Mouse (Mus musculus): ENCODE data around the gene Cbr2. TPM values are rescaled to one million over a fixed set of nuclear protein-coding genes. Genes with fewer than 3 reads are reported as not detected.

Cbr2 gene
- polyA plus RNA-seq, 1 experiment, result not detected

DNA sequence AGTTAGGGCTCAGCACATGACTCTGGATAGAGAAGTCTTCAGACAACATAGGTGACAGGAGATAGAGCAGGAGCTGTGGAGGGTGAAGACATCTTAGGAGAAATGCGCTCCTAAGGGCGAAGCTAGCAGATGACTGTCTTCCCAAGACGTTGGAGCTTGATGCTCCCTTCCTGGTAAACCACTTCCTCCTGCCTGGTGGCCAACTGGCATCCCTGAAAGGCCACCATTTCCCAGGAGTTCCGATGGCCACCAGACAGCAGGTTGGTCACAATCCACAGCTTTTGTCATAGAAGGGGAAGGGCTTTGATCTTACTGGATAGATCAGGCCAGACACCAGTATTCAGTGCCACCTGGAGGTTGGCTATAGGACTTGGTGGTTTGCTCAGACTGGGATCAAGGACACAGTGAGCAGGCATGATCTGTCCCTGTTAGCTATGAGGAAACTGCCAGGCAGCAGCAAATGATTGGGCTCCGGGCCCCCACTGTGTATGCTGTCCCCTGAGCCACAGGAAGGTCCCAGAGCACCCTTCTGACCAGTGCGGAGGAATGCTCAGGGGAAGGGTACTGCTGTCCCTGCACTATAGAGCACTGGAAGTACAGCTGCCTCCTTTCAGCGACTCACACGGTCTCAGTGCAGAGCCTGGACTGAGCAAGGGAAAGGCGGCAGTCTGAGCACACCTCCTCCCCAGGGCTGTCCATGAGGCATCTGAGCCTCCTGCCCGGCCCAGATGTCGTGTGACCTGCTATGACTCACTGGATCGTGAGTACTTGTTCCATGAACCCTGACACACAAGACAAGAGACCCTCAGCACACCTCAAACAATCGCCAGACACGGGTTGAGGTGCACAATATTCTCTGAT lies 30.1 kb upstream of the Cbr2 start:
- no peaks in the 10 kb centered on the region for H3K36me3 ChIP-seq (ENCODE audit: control insufficient read depth, insufficient read depth, low read length, poor library complexity, severe bottlenecking)
- no peak overlapping the region for H3K9ac ChIP-seq (ENCODE audit: low read depth, poor library complexity, severe bottlenecking)
- TF ChIP-seq POLR2A (IDR thresholded peaks at IDR 0.05; ENCODE audit: insufficient read depth, low read length) (no peak), CTCF (IDR thresholded peaks at IDR 0.05; ENCODE audit: low read depth, low read length) (no peak), EP300 (IDR thresholded peaks at IDR 0.05; ENCODE audit: insufficient read depth, low read depth, low read length) (no peak)
- H3K4me1 ChIP-seq (ENCODE audit: control insufficient read depth, insufficient read depth, low read length), result peaks cover 2% of the 10 kb centered on the region
- H3K27ac ChIP-seq (ENCODE audit: insufficient read depth, low read length), result no peak overlapping the region
- H3K27me3 ChIP-seq (ENCODE audit: control insufficient read depth, insufficient read depth, low read length, poor library complexity, severe bottlenecking), result no peaks in the 10 kb centered on the region
- no peak overlapping the region for H3K4me3 ChIP-seq (ENCODE audit: low read depth, low read length)
- H3K9me3 ChIP-seq (replicated peaks; ENCODE audit: control insufficient read depth, insufficient read depth, low read length, poor library complexity, severe bottlenecking), result peaks cover 14% of the 10 kb centered on the region

DNA sequence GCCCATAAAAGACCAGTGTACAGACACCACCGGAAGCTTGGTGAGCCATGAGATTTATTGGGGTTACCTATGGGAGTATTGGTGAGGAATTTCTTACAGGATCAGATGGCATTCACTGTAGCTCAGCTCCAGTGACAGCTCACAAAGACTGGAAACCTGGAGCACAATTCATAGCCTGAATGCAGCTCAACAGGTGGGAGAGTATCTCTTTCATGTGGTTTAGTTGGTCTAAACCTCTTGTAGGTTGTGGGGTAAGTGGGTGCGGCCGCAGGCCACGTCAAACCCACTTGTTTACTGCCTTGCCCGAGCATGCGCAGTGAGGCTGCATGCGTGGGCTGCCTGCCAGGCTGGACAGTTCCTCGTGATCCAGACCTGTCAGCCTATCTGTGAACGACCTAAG lies 28.3 kb upstream of the Cbr2 start:
- TF ChIP-seq POLR2A (IDR thresholded peaks at IDR 0.05; ENCODE audit: insufficient read depth, low read length) (no peak), CTCF (IDR thresholded peaks at IDR 0.05; ENCODE audit: low read depth, low read length) (no peak), EP300 (IDR thresholded peaks at IDR 0.05; ENCODE audit: insufficient read depth, low read depth, low read length) (no peak)
- Histone ChIP-seq H3K4me3 (ENCODE audit: low read depth, low read length) (no peak overlapping the region), H3K27me3 (ENCODE audit: control insufficient read depth, insufficient read depth, low read length, poor library complexity, severe bottlenecking) (no peaks in the 10 kb centered on the region), H3K27ac (ENCODE audit: insufficient read depth, low read length) (no peak overlapping the region), H3K9ac (ENCODE audit: low read depth, poor library complexity, severe bottlenecking) (no peak overlapping the region), H3K9me3 (replicated peaks; ENCODE audit: control insufficient read depth, insufficient read depth, low read length, poor library complexity, severe bottlenecking) (peaks cover 19% of the 10 kb centered on the region), H3K4me1 (ENCODE audit: control insufficient read depth, insufficient read depth, low read length) (peaks cover 2% of the 10 kb centered on the region), H3K36me3 (ENCODE audit: control insufficient read depth, insufficient read depth, low read length, poor library complexity, severe bottlenecking) (no peaks in the 10 kb centered on the region)

DNA sequence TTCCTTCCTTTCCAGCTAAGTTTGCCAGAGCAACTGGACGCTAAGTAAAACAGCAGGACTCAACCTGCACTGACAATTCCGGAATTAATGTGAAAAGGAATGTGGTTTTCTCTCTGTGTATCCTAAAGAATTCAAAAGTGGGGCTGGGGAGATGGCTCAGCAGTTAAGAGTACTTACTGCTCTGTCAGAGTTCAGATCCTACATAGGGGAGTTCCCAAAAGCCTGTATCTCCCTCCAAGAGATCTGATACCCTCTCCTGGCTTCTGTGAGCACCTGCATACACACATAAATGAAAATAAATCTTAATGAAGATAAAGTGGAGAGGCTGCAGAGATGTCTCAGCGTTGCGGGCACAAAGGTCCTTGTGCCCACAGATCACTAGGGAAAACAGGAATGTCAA lies 19.7 kb upstream of the Cbr2 start:
- no peak overlapping the region for H3K27ac ChIP-seq (ENCODE audit: insufficient read depth, low read length)
- no peak overlapping the region for H3K4me3 ChIP-seq (ENCODE audit: low read depth, low read length)
- no peak overlapping the region for H3K9ac ChIP-seq (ENCODE audit: low read depth, poor library complexity, severe bottlenecking)
- no peaks in the 10 kb centered on the region for H3K27me3 ChIP-seq (ENCODE audit: control insufficient read depth, insufficient read depth, low read length, poor library complexity, severe bottlenecking)
- no peaks in the 10 kb centered on the region for H3K36me3 ChIP-seq (ENCODE audit: control insufficient read depth, insufficient read depth, low read length, poor library complexity, severe bottlenecking)
- no peaks in the 10 kb centered on the region for H3K4me1 ChIP-seq (ENCODE audit: control insufficient read depth, insufficient read depth, low read length)
- H3K9me3 ChIP-seq (replicated peaks; ENCODE audit: control insufficient read depth, insufficient read depth, low read length, poor library complexity, severe bottlenecking), result peaks cover under 1% of the 10 kb centered on the region; the same call in 1 of the 2 replicates
- TF ChIP-seq CTCF (IDR thresholded peaks at IDR 0.05; ENCODE audit: low read depth, low read length) (no peak), POLR2A (IDR thresholded peaks at IDR 0.05; ENCODE audit: insufficient read depth, low read length) (no peak), EP300 (IDR thresholded peaks at IDR 0.05; ENCODE audit: insufficient read depth, low read depth, low read length) (no peak)

DNA sequence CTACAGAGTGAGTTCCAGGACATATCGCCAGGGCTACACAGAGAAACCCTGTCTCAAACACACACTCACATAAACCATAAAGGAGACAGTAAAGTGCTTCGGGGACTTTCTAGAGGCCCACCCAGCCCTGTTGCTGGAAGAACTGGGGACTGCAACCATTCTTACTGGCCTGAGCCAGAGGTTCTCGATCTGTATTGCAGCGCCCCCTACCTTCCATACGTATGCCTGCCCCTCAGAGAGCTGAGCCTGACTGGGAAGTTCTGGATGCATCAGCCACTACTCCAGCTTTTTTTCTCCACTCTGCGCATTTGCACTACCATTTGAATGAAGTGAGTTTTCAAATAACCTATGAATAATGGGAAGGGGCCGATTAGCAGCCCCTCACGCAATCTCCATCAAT lies 17.5 kb upstream of the Cbr2 start:
- Histone ChIP-seq H3K9ac (ENCODE audit: low read depth, poor library complexity, severe bottlenecking) (no peak overlapping the region), H3K36me3 (ENCODE audit: control insufficient read depth, insufficient read depth, low read length, poor library complexity, severe bottlenecking) (no peaks in the 10 kb centered on the region), H3K4me3 (ENCODE audit: low read depth, low read length) (no peak overlapping the region), H3K9me3 (replicated peaks; ENCODE audit: control insufficient read depth, insufficient read depth, low read length, poor library complexity, severe bottlenecking) (no peaks in the 10 kb centered on the region), H3K27ac (ENCODE audit: insufficient read depth, low read length) (no peak overlapping the region), H3K27me3 (ENCODE audit: control insufficient read depth, insufficient read depth, low read length, poor library complexity, severe bottlenecking) (no peaks in the 10 kb centered on the region), H3K4me1 (ENCODE audit: control insufficient read depth, insufficient read depth, low read length) (no peaks in the 10 kb centered on the region)
- TF ChIP-seq POLR2A (IDR thresholded peaks at IDR 0.05; ENCODE audit: insufficient read depth, low read length), result no peak
- peak; percentile 87 for TF ChIP-seq CTCF (IDR thresholded peaks at IDR 0.05; ENCODE audit: low read depth, low read length)

DNA sequence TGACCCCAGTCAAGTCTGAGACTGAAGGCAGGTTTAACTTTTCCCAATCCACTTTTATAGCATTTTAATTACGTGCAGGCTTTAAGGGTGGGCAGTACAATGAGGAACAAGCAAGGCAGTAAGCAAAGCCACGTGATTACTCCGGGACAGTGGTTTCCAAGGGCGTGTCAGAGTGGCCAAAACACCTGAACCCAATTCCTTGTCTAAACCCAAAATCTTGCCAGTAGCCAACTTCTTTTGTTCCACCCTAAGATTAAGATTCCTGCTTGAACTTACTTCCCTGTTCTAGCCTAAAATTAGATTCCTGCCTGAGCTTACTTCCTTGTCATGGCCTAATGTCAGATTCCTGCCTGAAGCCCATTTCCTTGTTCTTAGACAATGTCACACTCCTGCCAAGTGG lies 16.1 kb upstream of the Cbr2 start:
- H3K4me3 ChIP-seq (ENCODE audit: low read depth, low read length), result no peak overlapping the region
- TF ChIP-seq EP300 (IDR thresholded peaks at IDR 0.05; ENCODE audit: insufficient read depth, low read depth, low read length) (no peak), CTCF (IDR thresholded peaks at IDR 0.05; ENCODE audit: low read depth, low read length) (no peak), POLR2A (IDR thresholded peaks at IDR 0.05; ENCODE audit: insufficient read depth, low read length) (no peak)

DNA sequence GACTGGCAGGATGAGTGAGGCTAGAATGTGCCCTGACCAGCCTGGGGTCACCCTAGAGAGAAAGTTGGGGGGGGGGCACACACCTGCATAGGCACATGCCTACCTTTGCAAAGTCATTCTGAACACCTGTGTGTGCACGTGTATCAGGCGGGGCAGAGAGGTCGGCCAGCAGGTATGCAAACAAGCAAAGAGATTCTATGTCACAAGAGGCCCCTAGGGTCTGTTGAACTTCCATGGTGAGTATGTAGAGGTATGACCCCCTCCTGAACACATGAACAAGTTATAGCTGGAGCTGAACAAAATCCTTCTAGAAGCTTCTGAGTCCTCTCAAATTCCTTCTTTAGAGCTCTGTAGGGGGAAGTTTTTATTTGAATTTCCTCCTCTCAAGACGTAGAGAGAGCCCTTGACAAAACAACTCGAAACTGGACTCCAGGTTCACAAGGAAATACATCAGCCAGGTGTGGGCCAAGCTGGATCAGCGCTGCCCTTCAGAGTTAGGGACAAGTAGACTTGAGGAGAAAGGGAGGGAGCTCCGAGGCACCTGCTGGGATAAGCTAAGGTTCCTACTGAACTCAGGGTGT lies 12.3 kb upstream of the Cbr2 start:
- Histone ChIP-seq H3K36me3 (ENCODE audit: control insufficient read depth, insufficient read depth, low read length, poor library complexity, severe bottlenecking) (no peaks in the 10 kb centered on the region), H3K4me1 (ENCODE audit: control insufficient read depth, insufficient read depth, low read length) (no peaks in the 10 kb centered on the region), H3K9me3 (replicated peaks; ENCODE audit: control insufficient read depth, insufficient read depth, low read length, poor library complexity, severe bottlenecking) (no peaks in the 10 kb centered on the region), H3K4me3 (ENCODE audit: low read depth, low read length) (no peak overlapping the region), H3K27me3 (ENCODE audit: control insufficient read depth, insufficient read depth, low read length, poor library complexity, severe bottlenecking) (no peaks in the 10 kb centered on the region), H3K9ac (ENCODE audit: low read depth, poor library complexity, severe bottlenecking) (no peak overlapping the region), H3K27ac (ENCODE audit: insufficient read depth, low read length) (no peak overlapping the region)
- TF ChIP-seq POLR2A (IDR thresholded peaks at IDR 0.05; ENCODE audit: insufficient read depth, low read length) (no peak), EP300 (IDR thresholded peaks at IDR 0.05; ENCODE audit: insufficient read depth, low read depth, low read length) (no peak), CTCF (IDR thresholded peaks at IDR 0.05; ENCODE audit: low read depth, low read length) (no peak)

More for the DNA sequence above, 16.1 kb upstream of the Cbr2 start:
- no peaks in the 10 kb centered on the region for H3K9me3 ChIP-seq (replicated peaks; ENCODE audit: control insufficient read depth, insufficient read depth, low read length, poor library complexity, severe bottlenecking)
- no peak overlapping the region for H3K9ac ChIP-seq (ENCODE audit: low read depth, poor library complexity, severe bottlenecking)
- no peaks in the 10 kb centered on the region for H3K4me1 ChIP-seq (ENCODE audit: control insufficient read depth, insufficient read depth, low read length)
- H3K27ac ChIP-seq (ENCODE audit: insufficient read depth, low read length), result no peak overlapping the region
- H3K36me3 ChIP-seq (ENCODE audit: control insufficient read depth, insufficient read depth, low read length, poor library complexity, severe bottlenecking), result no peaks in the 10 kb centered on the region
- no peaks in the 10 kb centered on the region for H3K27me3 ChIP-seq (ENCODE audit: control insufficient read depth, insufficient read depth, low read length, poor library complexity, severe bottlenecking)
